Mouse (Mus musculus) bone marrow, adult 2 months (tissue): ENCODE data around the gene Slc10a3.

Source experiments
- CTCF ChIP-seq: fragments of 200-500 bp; IDR thresholded peaks from 2 replicates; pipeline ENCODE4 v1.5.1; 2011; ENCODE audit warnings: low read length, control low read depth; ENCODE audit not compliant: control insufficient read depth, insufficient read depth
- POLR2A ChIP-seq: fragments of 200-500 bp; IDR thresholded peaks from 2 replicates; pipeline ENCODE4 v1.6.1; 2011; ENCODE audit warnings: low read depth, mild to moderate bottlenecking, control low read depth, low read length, borderline replicate concordance; ENCODE audit not compliant: control insufficient read depth

GRCm38 (mm10) chrX:74352645-74353466 is 20.3 kb downstream of the Slc10a3 start:
- TF ChIP-seq CTCF (no peak), POLR2A (no peak)
